Mouse (Mus musculus) embryonic facial prominence, embryonic 14.5 days (tissue): Measurements from ENCODE around the gene Sox10. TPM values are rescaled to one million over a fixed set of nuclear protein-coding genes. Genes with fewer than 3 reads are reported as not detected.

Experiments
- ATAC-seq: fragments of 200-750 bp; cut with Nextera tagmentation; 2 replicates; pipeline ENCODE4 v1.8.0; 2017; ENCODE audit warnings: low read depth, moderate number of reproducible peaks, moderate TSS enrichment
- DNase-seq: peaks from one replicate; pipeline ENCODE4 v3.0.0-alpha.2; 2015; ENCODE audit warnings: low spot score
- H3K27ac ChIP-seq: fragments of 300-500 bp; sonication (generic); replicated peaks from 2 replicates; pipeline ENCODE4 v1.5.1; 2014; ENCODE audit warnings: low read depth, mild to moderate bottlenecking, low read length, moderate library complexity
- H3K27me3 ChIP-seq: fragments of 300-500 bp; sonication (generic); replicated peaks from 2 replicates; pipeline ENCODE4 v1.6.1; 2014; ENCODE audit warnings: low read length; ENCODE audit not compliant: control insufficient read depth, insufficient read depth
- H3K36me3 ChIP-seq: fragments of 300-500 bp; sonication (generic); 2 replicates; pipeline ENCODE4 v1.6.1; 2014; ENCODE audit warnings: low read length, mixed read lengths; ENCODE audit not compliant: control insufficient read depth, insufficient read depth
- H3K4me1 ChIP-seq: fragments of 300-500 bp; sonication (generic); 2 replicates; pipeline ENCODE4 v1.6.1; 2014; ENCODE audit warnings: antibody characterized with exemption, low read length; ENCODE audit not compliant: control insufficient read depth, insufficient read depth
- H3K4me2 ChIP-seq: fragments of 300-500 bp; sonication (generic); 2 replicates; pipeline ENCODE4 v1.6.1; 2014; ENCODE audit warnings: low read depth, mild to moderate bottlenecking, low read length, moderate library complexity, mixed read lengths
- H3K4me3 ChIP-seq: fragments of 300-500 bp; sonication (generic); 2 replicates; pipeline ENCODE4 v1.5.1; 2014; ENCODE audit warnings: low read depth, mild to moderate bottlenecking, low read length
- H3K9ac ChIP-seq: fragments of 300-500 bp; sonication (generic); 2 replicates; pipeline ENCODE4 v1.6.1; 2014; ENCODE audit warnings: low read depth, mild to moderate bottlenecking, low read length, moderate library complexity, mixed read lengths
- H3K9me3 ChIP-seq: fragments of 300-500 bp; sonication (generic); 2 replicates; pipeline ENCODE4 v1.6.1; 2016; ENCODE audit warnings: low read length; ENCODE audit not compliant: control insufficient read depth
- WGBS: fragments of 180-500 bp; shearing (Covaris S2); extraction: QIAGEN DNeasy Blood & Tissue Kit; methylation state at CpG from one replicate; pipeline ENCODE4 v1.1.7; 2014; 5-methylcytosine and 5-hydroxymethylcytosine counted together
- polyA plus RNA-seq: library from polyadenylated mRNA; unstranded; fragments of >200 nt; fragmentation: Nextera tagmentation; extraction: Ambion mirVana; gene quantifications from 2 replicates; pipeline ENCODE4 v1.2.1, GENCODE M21; 2014

The Sox10 gene
- polyA plus RNA-seq, 1 experiment from 2014 or later, result 17.7 TPM

- Histone ChIP-seq H3K27ac (no peak overlapping the region), H3K4me2 (peak overlapping the region; percentile 92), H3K9ac (peak overlapping the region; percentile 90), H3K9me3 (no peaks in the 10 kb centered on the region), H3K4me1 (peaks cover 27% of the 10 kb centered on the region), H3K4me3 (peak overlapping the region; percentile 92), H3K36me3 (peaks cover 18% of the 10 kb centered on the region), H3K27me3 (no peaks in the 10 kb centered on the region)
- no peak for ATAC-seq
- 13% methylated on average over 9 of the region's 9 CpGs for WGBS
- DNase-seq, result no peak
These were observed 55.0 kb downstream of the Sox10 start for GRCm38 (mm10) chr15:79110031-79110430.

DNA sequence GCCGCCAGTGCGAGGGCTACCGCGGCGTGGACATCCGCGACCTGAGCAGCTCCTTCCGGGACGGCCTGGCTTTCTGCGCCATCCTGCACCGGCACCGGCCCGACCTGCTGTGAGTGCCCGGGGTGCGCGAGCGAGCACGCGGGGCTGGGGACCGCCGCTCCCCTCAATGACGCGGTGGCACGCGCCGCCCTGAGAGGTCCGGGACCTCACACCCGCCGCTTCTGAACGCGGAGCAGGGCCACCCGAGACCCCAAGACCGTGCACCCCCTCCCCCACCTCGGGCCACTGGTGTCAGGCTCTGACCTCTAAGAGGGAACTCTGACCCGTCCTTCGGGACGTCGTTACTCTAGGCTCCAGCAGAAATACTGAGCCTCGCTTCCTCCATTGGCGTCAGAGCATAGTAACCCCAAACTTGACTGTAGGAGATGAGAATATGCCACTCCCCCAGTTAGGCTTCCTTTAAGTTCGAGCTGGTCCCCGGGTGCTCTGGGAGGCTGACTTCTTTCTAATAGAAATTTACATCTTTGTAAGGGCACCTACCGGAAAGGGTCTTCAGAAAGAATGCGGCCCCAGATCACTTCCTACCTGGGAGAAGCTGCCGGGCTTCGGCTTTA lies 55.6 kb downstream of the Sox10 start:
- peaks cover 12% of the 10 kb centered on the region; the same call in 1 of the 2 replicates for H3K36me3 ChIP-seq
- peak overlapping the region; percentile 90 for H3K9ac ChIP-seq
- H3K9me3 ChIP-seq, result no peaks in the 10 kb centered on the region
- H3K27me3 ChIP-seq, result no peaks in the 10 kb centered on the region
- ATAC-seq, result peak; percentile 21; the same call in 1 of the 2 replicates
- peak overlapping the region; percentile 82 for H3K27ac ChIP-seq
- no peak for DNase-seq
- WGBS, result under 1% methylated on average over 14 of the region's 46 CpGs
- peaks cover 27% of the 10 kb centered on the region for H3K4me1 ChIP-seq
- H3K4me3 ChIP-seq, result peak overlapping the region; percentile 92
- peak overlapping the region; percentile 92 for H3K4me2 ChIP-seq

DNA sequence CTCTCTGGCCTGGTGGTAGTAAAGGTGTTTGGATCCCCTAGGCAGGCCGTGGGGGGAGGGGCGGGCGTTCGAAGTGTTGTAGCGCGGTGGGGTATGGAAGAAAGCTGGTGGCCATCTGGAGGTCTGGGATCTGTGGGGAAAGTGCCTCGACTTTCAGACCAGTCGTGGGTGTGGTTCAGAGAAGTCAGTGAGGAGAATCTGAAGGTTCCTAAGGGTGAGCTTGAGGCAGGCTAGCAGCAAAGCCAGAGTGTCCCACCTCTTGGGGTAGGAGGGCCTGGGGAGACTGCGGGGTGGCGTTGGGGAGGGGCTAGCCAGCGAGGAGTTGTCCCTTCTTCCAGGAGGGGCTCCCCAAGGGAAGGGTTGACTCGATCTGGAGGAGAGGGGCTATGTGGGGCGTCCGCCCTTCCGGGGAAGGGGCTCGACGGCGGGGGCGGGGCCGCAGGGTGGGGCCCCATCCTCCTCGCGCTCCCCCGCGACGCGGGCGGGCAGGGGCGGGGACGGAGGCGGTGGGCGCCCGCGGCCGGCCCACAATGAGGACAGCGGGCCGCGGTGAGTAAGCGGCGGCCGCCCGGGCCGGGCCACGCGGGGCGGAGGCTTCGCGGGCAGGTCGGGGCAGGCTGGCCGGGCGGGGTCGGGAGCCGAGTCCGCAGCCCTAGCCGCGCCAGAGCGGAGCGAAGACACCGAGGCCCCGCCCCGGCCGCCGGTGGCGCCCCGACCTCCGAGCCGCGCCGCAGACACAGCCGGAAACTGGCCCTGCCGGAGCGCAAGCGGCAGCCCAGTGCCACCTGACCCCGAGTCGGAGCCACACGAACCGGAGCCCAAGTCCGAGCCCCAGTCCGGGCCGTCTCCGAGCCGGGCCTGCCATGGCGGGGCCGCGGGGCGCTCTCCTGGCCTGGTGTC lies 56.4 kb downstream of the Sox10 start, which contains the start of gene Micall1:
Gene Micall1, plus strand, starts transcription at position 478 of the 900 bp plus-strand sequence.
- Histone ChIP-seq H3K27me3 (no peaks in the 10 kb centered on the region), H3K4me3 (peak within 1 kb of the TSS; percentile 92), H3K9me3 (no peaks in the 10 kb centered on the region), H3K27ac (peak within 1 kb of the TSS; percentile 82), H3K4me1 (peaks cover 27% of the 10 kb centered on the region), H3K36me3 (peaks cover 7% of the 10 kb centered on the region; the same call in 1 of the 2 replicates), H3K9ac (peak within 1 kb of the TSS; percentile 90), H3K4me2 (peak within 1 kb of the TSS; percentile 92)
- DNase-seq (peak; percentile 83), ATAC-seq (peak; percentile 84)
- 1% methylated on average over 14 of the region's 85 CpGs for WGBS

DNA sequence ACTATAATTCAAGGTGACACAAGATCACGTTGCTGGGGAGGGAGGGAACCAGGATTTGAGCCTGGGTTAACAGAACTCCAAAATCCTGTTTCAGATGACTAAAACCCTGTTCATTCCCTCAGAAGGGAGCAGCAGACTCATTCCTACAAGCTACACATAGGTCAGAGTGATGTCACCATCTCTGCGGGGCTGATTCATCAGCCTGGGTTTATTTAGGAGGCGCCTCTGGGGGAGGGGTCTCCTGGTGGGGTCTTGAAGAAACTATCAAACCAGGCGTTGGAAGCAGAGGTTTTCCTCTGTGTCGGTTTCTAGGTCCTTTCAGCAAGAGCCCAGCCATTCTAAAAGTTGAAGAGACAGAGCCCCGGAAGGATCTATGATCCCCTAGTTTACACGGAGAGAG lies 57.1 kb downstream of the Sox10 start:
- 13% methylated on average over 7 of the region's 7 CpGs for WGBS
- peak; percentile 50 for DNase-seq
- Histone ChIP-seq H3K4me2 (peak overlapping the region; percentile 92), H3K36me3 (peaks cover 5% of the 10 kb centered on the region; the same call in 1 of the 2 replicates), H3K27me3 (no peaks in the 10 kb centered on the region), H3K4me1 (peaks cover 27% of the 10 kb centered on the region), H3K4me3 (peak overlapping the region; percentile 92), H3K9ac (peak overlapping the region; percentile 90; the same call in 1 of the 2 replicates), H3K27ac (peak overlapping the region; percentile 82), H3K9me3 (no peaks in the 10 kb centered on the region)
- ATAC-seq, result no peak

- no peak overlapping the region for H3K27ac ChIP-seq
- H3K4me1 ChIP-seq, result peaks cover 21% of the 10 kb centered on the region
- H3K9me3 ChIP-seq, result no peaks in the 10 kb centered on the region
- H3K4me2 ChIP-seq, result no peak overlapping the region
- no peaks in the 10 kb centered on the region for H3K27me3 ChIP-seq
- WGBS, result 37% methylated on average over 2 of the region's 2 CpGs
- H3K9ac ChIP-seq, result no peak overlapping the region
- DNase-seq, result no peak
- no peak overlapping the region for H3K4me3 ChIP-seq
- no peaks in the 10 kb centered on the region for H3K36me3 ChIP-seq
- ATAC-seq, result no peak
These were observed 59.2 kb downstream of the Sox10 start for GRCm38 (mm10) chr15:79105804-79106203.

Other genes starting within 250 kb of the Sox10 start
- gene Lgals1, start 238.5 kb downstream of the Sox10 start, polyA plus RNA-seq, result 2,628 and 2,877 TPM in 2 replicates
- gene Nol12, start 230.3 kb downstream of the Sox10 start, polyA plus RNA-seq, result 51.1 and 54.3 TPM in 2 replicates
- 46.2 and 47.4 TPM in 2 replicates for gene Triobp, start 217.5 kb downstream of the Sox10 start, polyA plus RNA-seq
- 168 and 202 TPM in 2 replicates for gene H1f0, start 136.8 kb downstream of the Sox10 start, polyA plus RNA-seq
- gene Galr3, start 123.4 kb downstream of the Sox10 start, polyA plus RNA-seq, result not detected in 2 replicates
- gene Ankrd54, start 102.3 kb downstream of the Sox10 start, polyA plus RNA-seq, result 42.6 and 43.6 TPM in 2 replicates
- gene Eif3l, start 90.1 kb downstream of the Sox10 start, polyA plus RNA-seq, result 197 and 220 TPM in 2 replicates
- 10.5 and 10.8 TPM in 2 replicates for gene Micall1, start 56.3 kb downstream of the Sox10 start, polyA plus RNA-seq
- gene Polr2f, start 24.2 kb downstream of the Sox10 start, polyA plus RNA-seq, result 305 TPM in 2 replicates
- 8.5 and 12.2 TPM in 2 replicates for gene 1700088E04Rik, start 24.0 kb downstream of the Sox10 start, polyA plus RNA-seq
- gene Pick1, start 63.9 kb upstream of the Sox10 start, polyA plus RNA-seq, result 18.1 and 21.3 TPM in 2 replicates
- gene Gm49486, start 64.2 kb upstream of the Sox10 start, polyA plus RNA-seq, result 1.1 TPM in 2 replicates
- 0.28 and 0.29 TPM in 2 replicates for gene Slc16a8, start 89.5 kb upstream of the Sox10 start, polyA plus RNA-seq
- 5.6 and 6.9 TPM in 2 replicates for gene Baiap2l2, start 120.3 kb upstream of the Sox10 start, polyA plus RNA-seq
- 13.3 and 14.6 TPM in 2 replicates for gene Pla2g6, start 163.2 kb upstream of the Sox10 start, polyA plus RNA-seq
- 2.6 and 2.8 TPM in 2 replicates for gene Maff, start 181.4 kb upstream of the Sox10 start, polyA plus RNA-seq
- 73.0 and 77.6 TPM in 2 replicates for gene Tmem184b, start 238.3 kb upstream of the Sox10 start, polyA plus RNA-seq